Mouse (Mus musculus) lung, postnatal 14 days (tissue): ENCODE data around the gene Kctd3.

Source experiments
- DNase-seq: peaks from one replicate; pipeline ENCODE4 v3.0.0; 2021

Kctd3 gene

GRCm38 (mm10) chr1:189007980-189008324 is 311 bp upstream of the Kctd3 start:
- DNase-seq: no peak

DNA sequence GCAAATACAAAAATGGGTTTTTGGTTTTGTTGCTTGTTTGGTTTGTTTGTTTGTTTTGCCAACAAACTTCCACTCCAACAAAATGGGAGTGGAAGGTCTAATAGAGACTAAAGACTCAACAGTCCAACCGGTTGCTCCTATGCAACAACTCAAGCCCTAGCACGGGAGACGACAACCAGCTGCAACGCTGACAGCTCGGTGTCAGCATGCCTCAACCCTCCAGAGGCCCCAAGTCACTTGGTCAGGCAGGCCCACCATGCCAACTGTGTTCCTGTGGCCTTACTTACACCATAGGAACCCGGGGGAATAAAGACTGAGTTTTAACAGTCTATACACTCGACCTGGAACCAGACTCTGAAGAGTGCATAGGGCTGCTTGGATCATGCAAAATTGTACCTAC is 815 bp downstream of the Kctd3 start:
- DNase-seq: no peak

GRCm38 (mm10) chr1:189006267-189006666 is 1.4 kb downstream of the Kctd3 start:
- DNase-seq: no peak

DNA sequence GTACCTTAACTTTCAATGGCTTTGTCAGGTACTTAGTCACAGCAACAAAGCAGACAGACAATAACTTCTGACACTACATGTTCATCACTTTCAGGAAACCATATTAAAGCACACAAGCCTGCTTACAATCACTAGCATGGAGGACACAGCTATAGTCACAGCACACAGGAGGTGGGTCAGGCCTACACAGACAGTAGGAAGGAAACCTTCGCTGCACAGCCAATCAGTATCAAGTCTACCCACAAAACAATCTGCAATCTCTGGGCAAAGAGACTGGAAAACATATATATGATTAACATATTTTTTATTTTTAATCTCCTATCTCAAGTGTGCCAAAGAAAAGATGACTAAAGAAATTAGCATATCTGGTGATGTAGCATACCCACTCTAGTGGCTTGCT is 2.9 kb downstream of the Kctd3 start:
- DNase-seq: no peak

GRCm38 (mm10) chr1:189001815-189002214 is 5.8 kb downstream of the Kctd3 start:
- DNase-seq: no peak

- no peak for DNase-seq
These were observed 7.7 kb downstream of the Kctd3 start for GRCm38 (mm10) chr1:188999981-189000380.

GRCm38 (mm10) chr1:188997921-188998320 is 9.7 kb downstream of the Kctd3 start:
- DNase-seq: no peak

GRCm38 (mm10) chr1:188993218-188993617 is 14.4 kb downstream of the Kctd3 start:
- peak; percentile 57 for DNase-seq

GRCm38 (mm10) chr1:188980050-188980449 is 27.6 kb downstream of the Kctd3 start:
- DNase-seq: peak; percentile 64

DNA sequence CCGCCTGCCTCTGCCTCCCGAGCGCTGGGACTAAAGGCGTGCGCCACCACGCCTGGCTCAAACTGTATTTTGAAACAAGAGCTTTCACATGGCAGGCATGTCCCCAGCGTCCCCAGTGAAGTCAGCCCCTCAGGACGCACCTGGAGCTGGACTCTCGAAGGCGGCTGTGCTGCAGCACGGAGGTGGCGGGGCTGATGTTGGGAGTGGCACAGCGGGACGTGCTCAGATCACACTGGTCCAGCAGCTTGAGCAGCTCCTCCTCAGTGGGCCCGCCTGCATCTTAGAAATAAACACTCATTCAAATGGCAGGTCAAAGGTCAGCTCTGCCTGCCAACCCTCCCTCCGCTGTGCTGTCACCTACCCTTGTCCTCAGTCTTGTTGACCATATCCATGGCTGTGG is 33.7 kb downstream of the Kctd3 start:
- DNase-seq: no peak

GRCm38 (mm10) chr1:188973078-188973477 is 34.6 kb downstream of the Kctd3 start:
- no peak for DNase-seq

- no peak for DNase-seq
These were observed 55.1 kb downstream of the Kctd3 start for GRCm38 (mm10) chr1:188952501-188952900.

DNA sequence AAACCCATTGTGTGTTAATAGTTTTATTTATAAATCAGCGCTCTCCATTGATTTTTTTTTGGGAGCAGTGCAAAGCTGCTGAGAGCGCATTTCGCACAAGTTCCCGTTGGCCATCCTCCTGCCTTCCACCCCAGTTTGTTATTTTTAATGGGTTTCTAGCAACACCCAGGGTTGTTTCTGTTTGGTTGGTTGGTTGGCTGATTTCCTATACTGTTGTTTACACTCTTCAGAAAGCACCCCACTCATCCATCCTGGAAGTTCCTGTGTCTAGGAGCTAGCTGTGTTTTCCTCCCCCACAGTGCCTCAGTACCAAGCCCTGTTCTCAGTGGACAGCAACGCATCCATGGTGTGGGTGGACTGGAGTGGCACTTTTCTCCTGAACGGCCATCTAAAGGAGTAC is 56.5 kb downstream of the Kctd3 start:
- DNase-seq: no peak

- DNase-seq: peak; percentile 4
These were observed 59.4 kb downstream of the Kctd3 start for GRCm38 (mm10) chr1:188948276-188948675.

DNA sequence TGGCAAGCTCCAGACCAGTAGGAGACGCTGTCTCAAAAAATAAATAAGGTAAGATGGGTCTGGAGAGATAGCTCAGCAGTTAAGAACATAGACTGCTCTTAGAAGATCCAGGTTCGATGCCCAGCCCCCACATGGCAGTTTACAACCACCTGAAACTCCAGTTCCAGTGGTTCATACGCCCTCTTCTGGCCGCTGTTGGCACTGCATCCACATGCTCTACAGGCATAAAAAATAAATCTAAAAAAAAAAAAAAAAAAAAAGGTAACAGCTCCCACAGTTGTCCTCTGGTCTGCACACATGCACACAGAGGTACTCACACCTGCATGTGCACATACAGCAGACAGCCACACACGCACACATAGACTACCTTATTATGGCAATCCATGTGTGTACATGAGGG is 59.8 kb downstream of the Kctd3 start:
- peak; percentile 34 for DNase-seq

DNA sequence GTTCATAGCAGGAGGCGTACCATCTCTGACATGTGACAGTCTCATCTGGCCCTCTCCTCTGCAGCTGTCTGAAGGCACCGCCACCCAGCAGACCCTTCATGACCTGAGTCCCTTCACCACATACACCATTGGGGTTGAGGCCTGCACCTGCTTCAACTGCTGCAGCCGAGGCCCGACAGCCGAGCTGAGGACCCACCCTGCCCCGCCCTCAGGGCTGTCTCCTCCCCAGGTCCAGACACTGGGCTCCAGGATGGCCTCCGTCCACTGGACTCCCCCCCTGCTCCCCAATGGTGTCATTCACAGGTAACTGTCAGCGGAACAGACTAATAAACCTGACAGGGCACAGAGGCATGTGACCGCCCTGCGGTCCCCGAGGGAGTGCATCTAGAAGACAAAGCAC is 60.8 kb downstream of the Kctd3 start:
- DNase-seq: no peak

DNA sequence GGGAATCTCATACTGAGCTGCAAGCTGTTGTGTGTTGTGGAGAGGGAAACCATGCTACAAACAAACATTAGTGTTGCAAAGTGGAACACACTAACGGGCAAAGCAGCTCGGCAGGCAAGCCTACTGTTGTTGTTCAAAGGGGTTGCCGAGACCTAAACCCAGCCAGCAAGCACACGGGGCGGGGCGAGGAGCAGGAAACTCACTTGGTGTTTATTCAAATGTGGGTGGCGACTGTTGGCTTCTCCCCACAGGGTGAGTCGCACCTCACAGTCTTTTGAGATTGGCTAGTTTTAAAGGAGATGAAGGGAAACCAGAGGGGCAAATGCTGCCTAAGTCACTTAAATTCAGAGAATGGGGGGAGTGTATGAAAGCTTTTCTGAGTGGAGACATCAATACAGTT is 62.3 kb downstream of the Kctd3 start:
- no peak for DNase-seq

GRCm38 (mm10) chr1:188937246-188937780 is 70.3 kb downstream of the Kctd3 start:
- no peak for DNase-seq
